Mouse (Mus musculus): ENCODE measurements around the gene Syt9. TPM values are rescaled to one million over a fixed set of nuclear protein-coding genes. Genes with fewer than 3 reads are reported as not detected.

Gene Syt9
- polyA plus RNA-seq, 1 experiment from 2014 or later, result 3.1 TPM

DNA sequence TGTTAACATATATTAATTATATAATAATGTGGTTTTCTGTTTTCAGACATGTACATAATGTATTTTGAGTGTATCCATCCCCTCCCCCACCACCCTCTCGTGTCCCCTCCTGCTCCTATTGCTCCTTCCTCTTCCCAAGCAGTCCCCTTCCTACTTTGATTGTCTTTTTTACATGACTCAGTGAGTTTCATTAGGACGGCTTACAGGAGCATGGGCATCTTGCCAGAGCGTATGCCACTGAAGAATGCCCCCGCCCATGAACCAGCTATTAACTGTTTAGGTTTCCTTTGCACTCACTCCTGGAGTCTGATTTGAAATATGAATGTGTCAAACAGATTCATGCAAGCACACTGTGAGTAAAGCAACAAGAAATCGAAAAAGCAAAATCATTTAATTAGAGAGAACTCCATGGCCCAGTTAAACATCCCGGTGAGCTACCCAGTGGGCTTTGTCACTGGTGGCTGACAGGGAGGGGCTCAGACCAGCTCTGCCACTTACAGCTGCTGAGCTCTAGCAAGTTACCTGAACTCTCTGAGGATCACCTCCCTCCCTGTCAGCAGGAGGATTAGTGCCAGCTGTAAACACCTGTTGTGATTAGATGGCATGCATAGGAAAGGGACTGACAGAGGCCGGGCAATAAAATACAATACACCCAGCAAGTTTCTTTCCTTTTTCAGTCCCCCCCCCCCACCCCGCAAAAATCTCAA, 146.3 kb downstream of the Syt9 start:
- Histone ChIP-seq H3K4me3 (replicated peaks) (no peak overlapping the region), H3K27ac (0 out of 2 replicates have a peak overlapping the region, but pooled peaks have one; percentile 2), H3K9me3 (no peaks in the 10 kb centered on the region), H3K9ac (replicated peaks) (no peak overlapping the region), H3K27me3 (no peaks in the 10 kb centered on the region), H3K4me2 (0 out of 2 replicates have a peak overlapping the region, but pooled peaks have one; percentile 15), H3K4me1 (replicated peaks) (peaks cover 20% of the 10 kb centered on the region), H3K36me3 (no peaks in the 10 kb centered on the region)
- 45% methylated on average over 8 of the region's 8 CpGs for WGBS
- peak; percentile 52; the same call in 1 of the 2 replicates for ATAC-seq (ENCODE audit: insufficient number of reproducible peaks, insufficient read depth, low FRiP score, low TSS enrichment, low read depth)

DNA sequence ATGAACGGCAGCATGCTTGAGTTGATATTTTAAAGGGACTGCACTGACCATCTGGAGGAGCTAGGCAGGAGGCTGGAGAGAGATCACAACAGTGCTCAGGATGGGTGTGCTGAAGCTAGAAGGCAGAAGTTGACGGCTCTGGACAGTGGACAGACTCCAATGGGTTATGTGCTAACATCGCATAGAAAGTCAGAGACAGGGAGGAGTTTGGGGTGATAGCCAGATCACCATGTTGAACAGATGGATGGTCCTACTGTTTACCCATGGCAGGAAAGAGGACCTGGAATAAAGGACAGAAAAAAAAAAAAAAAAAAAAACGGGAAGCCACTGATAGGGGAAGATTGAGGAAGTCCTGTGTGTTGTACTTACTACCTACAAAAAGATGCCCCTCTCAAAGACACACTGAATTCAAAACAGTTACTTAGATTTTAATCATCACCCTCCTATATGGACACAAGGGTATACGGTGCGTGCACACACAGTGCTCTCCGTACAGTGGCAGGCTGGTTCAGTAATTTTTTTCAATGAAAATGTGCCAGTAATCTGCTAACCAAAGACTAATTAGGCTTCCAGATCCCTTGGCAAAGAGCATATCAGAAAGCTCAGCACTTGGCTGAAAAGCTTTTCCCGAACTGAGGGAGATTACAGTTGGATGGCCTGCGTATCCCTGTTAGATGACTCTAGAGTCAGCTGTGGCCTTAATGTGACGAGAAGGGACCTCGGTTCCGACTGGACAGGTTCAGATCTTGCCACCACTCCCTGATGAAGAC, 148.9 kb downstream of the Syt9 start:
- Histone ChIP-seq H3K4me3 (replicated peaks) (no peak overlapping the region), H3K9ac (replicated peaks) (no peak overlapping the region), H3K4me2 (no peak overlapping the region), H3K27me3 (no peaks in the 10 kb centered on the region), H3K9me3 (no peaks in the 10 kb centered on the region), H3K4me1 (replicated peaks) (peaks cover 20% of the 10 kb centered on the region), H3K27ac (no peak overlapping the region), H3K36me3 (no peaks in the 10 kb centered on the region)
- WGBS, result 86% methylated on average over 12 of the region's 12 CpGs
- no peak for ATAC-seq (ENCODE audit: insufficient number of reproducible peaks, insufficient read depth, low FRiP score, low TSS enrichment, low read depth)

DNA sequence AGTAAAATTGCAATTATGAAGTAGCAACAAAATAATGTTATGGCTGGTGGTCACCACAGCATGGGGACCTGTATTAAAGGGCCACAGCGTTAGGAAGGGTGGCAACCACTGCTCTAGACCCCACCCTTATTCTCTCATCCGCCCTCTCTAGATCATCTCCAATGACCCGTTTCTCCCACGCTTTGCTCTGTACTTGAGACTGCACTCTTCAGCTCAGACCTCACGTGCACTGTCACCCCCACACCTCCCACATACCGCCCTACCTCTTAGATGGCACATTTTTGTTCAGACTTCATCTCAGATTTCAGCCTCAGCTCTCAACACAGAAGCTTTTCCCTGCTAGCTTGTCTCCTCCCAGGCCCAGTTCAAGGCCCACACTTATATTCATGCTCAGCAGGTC, 150.9 kb downstream of the Syt9 start:
- no peak overlapping the region for H3K9ac ChIP-seq (replicated peaks)
- H3K27ac ChIP-seq, result no peak overlapping the region
- peaks cover 13% of the 10 kb centered on the region for H3K4me1 ChIP-seq (replicated peaks)
- H3K27me3 ChIP-seq, result no peaks in the 10 kb centered on the region
- ATAC-seq (ENCODE audit: insufficient number of reproducible peaks, insufficient read depth, low FRiP score, low TSS enrichment, low read depth), result no peak
- no peaks in the 10 kb centered on the region for H3K36me3 ChIP-seq
- WGBS, result 84% methylated on average over 6 of the region's 6 CpGs
- no peak overlapping the region for H3K4me2 ChIP-seq
- H3K9me3 ChIP-seq, result no peaks in the 10 kb centered on the region
- H3K4me3 ChIP-seq (replicated peaks), result no peak overlapping the region

DNA sequence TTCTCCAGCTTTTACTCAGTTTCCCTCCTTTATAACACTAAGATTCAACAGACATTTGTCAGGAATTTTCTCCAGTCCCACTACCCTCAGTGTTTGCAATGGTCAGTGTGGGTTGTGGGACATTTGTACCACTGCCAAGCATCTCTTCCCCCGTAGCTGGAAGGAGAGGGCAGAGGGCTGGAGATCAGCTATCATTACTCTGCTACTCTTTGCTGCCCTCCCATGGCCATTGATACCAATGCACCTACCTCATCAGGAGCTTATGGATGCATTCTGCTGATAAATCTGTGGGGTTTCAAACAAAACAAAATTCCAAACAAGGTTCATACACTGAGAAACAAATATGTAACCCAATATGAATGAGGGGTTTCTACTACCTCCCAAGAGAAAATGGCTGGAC, 155.8 kb downstream of the Syt9 start:
- no peak for ATAC-seq (ENCODE audit: insufficient number of reproducible peaks, insufficient read depth, low FRiP score, low TSS enrichment, low read depth)
- H3K4me2 ChIP-seq, result no peak overlapping the region
- no peaks in the 10 kb centered on the region for H3K9me3 ChIP-seq
- H3K9ac ChIP-seq (replicated peaks), result no peak overlapping the region
- H3K4me3 ChIP-seq (replicated peaks), result no peak overlapping the region
- H3K27ac ChIP-seq, result no peak overlapping the region
- no peaks in the 10 kb centered on the region for H3K4me1 ChIP-seq (replicated peaks)
- no peaks in the 10 kb centered on the region for H3K27me3 ChIP-seq
- H3K36me3 ChIP-seq, result no peaks in the 10 kb centered on the region
- WGBS, result 15% methylated on average over 1 of the region's 1 CpGs

DNA sequence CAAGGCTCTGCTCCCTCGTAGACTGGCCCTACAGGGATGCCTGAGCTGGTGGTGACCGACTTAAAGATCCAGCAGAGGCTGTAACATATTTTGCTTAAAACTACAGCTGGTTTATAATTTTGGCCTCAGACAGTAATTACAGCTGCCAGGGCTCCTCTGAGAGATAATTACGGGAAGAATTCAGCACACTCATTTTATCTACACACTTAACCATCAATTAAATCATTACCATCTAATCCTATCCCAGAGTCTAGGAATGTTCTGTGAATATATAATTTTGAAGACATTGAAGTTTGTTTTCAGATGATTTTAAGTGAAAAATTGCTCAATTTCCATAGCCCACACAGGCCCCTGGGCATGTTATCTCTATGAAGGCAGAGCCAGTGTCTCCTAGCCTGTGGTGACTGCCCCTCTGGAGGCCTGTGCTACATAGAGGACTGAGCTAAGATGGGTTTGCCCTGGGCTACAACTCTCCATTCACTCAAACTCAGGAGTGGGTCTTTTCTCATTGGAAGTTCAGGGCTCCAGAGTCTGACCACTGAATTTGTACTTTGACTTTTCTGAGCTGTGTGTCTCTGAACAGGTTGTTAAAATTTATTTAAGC, 157.7 kb downstream of the Syt9 start:
- H3K9ac ChIP-seq (replicated peaks), result no peak overlapping the region
- no peak overlapping the region for H3K4me2 ChIP-seq
- 79% methylated on average over 3 of the region's 3 CpGs for WGBS
- no peak for ATAC-seq (ENCODE audit: insufficient number of reproducible peaks, insufficient read depth, low FRiP score, low TSS enrichment, low read depth)
- H3K9me3 ChIP-seq, result no peaks in the 10 kb centered on the region
- no peak overlapping the region for H3K27ac ChIP-seq
- H3K27me3 ChIP-seq, result no peaks in the 10 kb centered on the region
- no peak overlapping the region for H3K4me3 ChIP-seq (replicated peaks)
- no peaks in the 10 kb centered on the region for H3K36me3 ChIP-seq
- no peaks in the 10 kb centered on the region for H3K4me1 ChIP-seq (replicated peaks)

DNA sequence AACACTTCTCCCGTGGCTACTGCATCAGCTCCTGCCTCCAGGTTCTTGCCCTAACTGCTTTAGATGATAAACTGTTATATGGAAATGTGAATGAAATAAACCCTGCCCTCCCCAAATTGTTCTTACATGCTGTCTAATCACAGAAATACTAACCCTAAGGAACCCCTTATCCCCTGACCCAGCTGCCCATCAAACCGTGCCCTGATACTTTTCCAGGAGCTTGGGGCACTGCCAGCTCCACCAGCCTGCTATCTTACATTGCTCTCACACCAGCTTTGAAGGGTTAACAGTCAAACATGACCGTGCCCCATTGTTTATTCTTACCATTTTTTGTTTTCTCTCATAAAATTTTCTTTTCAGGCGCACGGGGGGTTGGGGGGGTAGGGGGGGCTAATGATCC, 158.8 kb downstream of the Syt9 start:
- Histone ChIP-seq H3K4me1 (replicated peaks) (no peaks in the 10 kb centered on the region), H3K9me3 (no peaks in the 10 kb centered on the region), H3K4me3 (replicated peaks) (no peak overlapping the region), H3K27ac (no peak overlapping the region), H3K9ac (replicated peaks) (no peak overlapping the region), H3K4me2 (no peak overlapping the region), H3K36me3 (no peaks in the 10 kb centered on the region), H3K27me3 (no peaks in the 10 kb centered on the region)
- WGBS, result 65% methylated on average over 5 of the region's 5 CpGs
- ATAC-seq (ENCODE audit: insufficient number of reproducible peaks, insufficient read depth, low FRiP score, low TSS enrichment, low read depth), result no peak

DNA sequence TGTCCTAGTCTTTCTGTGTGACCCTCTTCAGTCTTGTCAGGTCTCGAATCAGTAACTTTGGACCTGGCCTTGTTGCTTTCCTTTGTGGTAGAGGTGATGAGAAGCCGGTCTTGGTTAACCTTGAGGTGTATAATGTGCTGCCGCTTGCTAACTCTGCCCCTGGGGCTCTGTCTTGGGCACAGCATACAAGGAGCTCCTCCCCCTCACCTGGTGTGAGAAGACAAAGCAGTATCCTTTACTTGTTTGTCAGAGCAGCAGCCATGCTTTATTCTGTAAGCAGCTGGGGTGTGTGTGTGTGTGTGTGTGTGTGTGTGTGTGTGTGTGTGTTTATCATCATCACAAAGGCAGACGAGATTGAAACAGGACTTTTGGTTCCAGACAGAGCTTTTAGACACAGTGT, 164.8 kb downstream of the Syt9 start:
- ATAC-seq (ENCODE audit: insufficient number of reproducible peaks, insufficient read depth, low FRiP score, low TSS enrichment, low read depth), result no peak
- Histone ChIP-seq H3K27me3 (no peaks in the 10 kb centered on the region), H3K9me3 (0 out of 2 replicates have a peak, but pooled peaks cover 4% of the 10 kb centered on the region), H3K9ac (replicated peaks) (no peak overlapping the region), H3K36me3 (no peaks in the 10 kb centered on the region), H3K27ac (no peak overlapping the region), H3K4me3 (replicated peaks) (no peak overlapping the region), H3K4me2 (no peak overlapping the region), H3K4me1 (replicated peaks) (no peaks in the 10 kb centered on the region)
- 81% methylated on average over 4 of the region's 4 CpGs for WGBS

DNA sequence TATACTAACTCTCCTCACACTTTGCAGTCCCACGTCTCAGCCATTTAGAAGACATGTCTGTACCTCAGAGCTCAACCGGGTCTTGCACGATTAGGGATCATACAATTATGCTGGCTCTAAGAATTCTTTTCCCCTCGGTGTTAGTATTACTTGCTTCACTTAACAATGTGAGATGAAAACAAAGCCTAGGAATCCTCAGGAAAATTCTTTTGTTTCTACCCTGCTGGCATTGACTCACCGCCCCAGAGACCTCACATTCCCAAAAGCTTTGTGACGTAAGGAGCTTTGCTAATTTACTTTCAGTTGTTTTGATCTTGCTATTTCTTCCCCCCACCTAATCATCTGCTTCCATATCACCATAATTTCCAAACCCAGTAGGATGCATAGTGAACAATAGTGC, 166.0 kb downstream of the Syt9 start:
- H3K27ac ChIP-seq, result no peak overlapping the region

DNA sequence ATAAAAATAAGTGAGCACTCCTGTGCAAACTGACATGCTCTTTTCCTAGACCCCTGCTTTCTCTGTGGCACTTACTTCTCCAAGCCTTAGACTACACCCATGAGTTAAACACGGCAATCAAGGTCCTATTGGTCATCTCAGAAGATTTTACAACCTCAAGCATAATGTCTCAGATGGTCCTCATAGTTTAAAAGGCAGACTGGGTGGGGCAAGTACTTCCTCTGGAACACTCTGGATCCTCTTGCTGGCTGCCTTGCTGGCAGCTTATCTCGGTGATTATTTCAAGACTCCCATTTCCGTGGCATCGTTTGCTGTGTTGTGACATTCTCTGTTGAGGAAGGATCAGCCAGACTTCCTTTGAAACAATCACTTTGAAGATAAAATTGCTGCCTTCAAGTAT, 169.5 kb downstream of the Syt9 start:
- no peak overlapping the region for H3K9ac ChIP-seq (replicated peaks)
- no peaks in the 10 kb centered on the region for H3K36me3 ChIP-seq
- H3K4me3 ChIP-seq (replicated peaks), result no peak overlapping the region
- H3K9me3 ChIP-seq, result no peaks in the 10 kb centered on the region
- H3K4me1 ChIP-seq (replicated peaks), result no peaks in the 10 kb centered on the region
- no peak overlapping the region for H3K27ac ChIP-seq
- ATAC-seq (ENCODE audit: insufficient number of reproducible peaks, insufficient read depth, low FRiP score, low TSS enrichment, low read depth), result no peak
- no peak overlapping the region for H3K4me2 ChIP-seq
- 57% methylated on average over 4 of the region's 4 CpGs for WGBS
- no peaks in the 10 kb centered on the region for H3K27me3 ChIP-seq

More for the DNA sequence above, 166.0 kb downstream of the Syt9 start:
- H3K4me2 ChIP-seq, result no peak overlapping the region
- no peaks in the 10 kb centered on the region for H3K36me3 ChIP-seq
- H3K9me3 ChIP-seq, result 0 out of 2 replicates have a peak, but pooled peaks cover 4% of the 10 kb centered on the region
- H3K4me1 ChIP-seq (replicated peaks), result no peaks in the 10 kb centered on the region
- WGBS, result 79% methylated on average over 6 of the region's 6 CpGs
- no peak for ATAC-seq (ENCODE audit: insufficient number of reproducible peaks, insufficient read depth, low FRiP score, low TSS enrichment, low read depth)
- H3K27me3 ChIP-seq, result no peaks in the 10 kb centered on the region
- no peak overlapping the region for H3K4me3 ChIP-seq (replicated peaks)
- no peak overlapping the region for H3K9ac ChIP-seq (replicated peaks)

DNA sequence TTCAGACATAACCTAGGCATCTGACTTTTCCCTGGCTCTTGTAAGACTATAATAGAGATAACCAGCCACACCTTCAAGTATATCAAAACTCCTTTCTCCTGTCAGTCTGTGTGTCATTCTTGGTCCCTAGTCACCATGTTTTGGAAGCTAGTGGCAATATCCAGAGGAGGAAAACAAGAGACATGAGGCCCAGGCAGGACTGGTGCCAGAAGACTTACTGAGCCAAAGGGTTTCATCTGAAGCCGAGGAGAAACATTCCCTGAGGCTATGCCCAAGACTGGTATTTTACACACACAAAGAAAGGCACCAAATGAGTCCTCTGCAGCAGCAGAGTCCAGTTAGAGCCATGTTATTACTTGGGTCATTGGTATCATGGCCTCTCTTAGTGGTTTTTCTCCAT, 174.5 kb downstream of the Syt9 start:
- no peaks in the 10 kb centered on the region for H3K4me1 ChIP-seq (replicated peaks)
- 63% methylated on average over 1 of the region's 1 CpGs for WGBS
- H3K27me3 ChIP-seq, result no peaks in the 10 kb centered on the region
- H3K27ac ChIP-seq, result no peak overlapping the region
- no peak overlapping the region for H3K9ac ChIP-seq (replicated peaks)
- no peak overlapping the region for H3K4me3 ChIP-seq (replicated peaks)
- H3K9me3 ChIP-seq, result no peaks in the 10 kb centered on the region
- no peaks in the 10 kb centered on the region for H3K36me3 ChIP-seq
- no peak for ATAC-seq (ENCODE audit: insufficient number of reproducible peaks, insufficient read depth, low FRiP score, low TSS enrichment, low read depth)
- no peak overlapping the region for H3K4me2 ChIP-seq

DNA sequence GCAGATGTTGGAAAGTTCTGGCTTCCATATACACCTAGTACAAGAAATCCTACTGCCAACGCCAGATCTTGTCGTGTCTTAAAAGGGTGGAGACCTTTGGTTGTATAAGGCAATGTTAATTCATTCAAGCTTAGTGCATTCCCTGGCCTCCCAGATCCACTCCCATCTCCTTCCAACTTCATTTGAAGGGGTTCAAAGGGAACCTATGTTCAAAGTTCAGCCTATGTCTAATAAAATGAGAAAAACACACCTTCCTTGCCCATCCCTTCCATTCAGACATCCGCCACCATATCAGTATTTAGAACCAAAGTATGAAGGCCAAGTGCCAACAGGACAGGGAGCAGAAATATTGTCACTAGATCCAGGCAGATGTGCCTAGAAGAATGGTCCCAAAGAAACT, 177.3 kb downstream of the Syt9 start:
- ATAC-seq (ENCODE audit: insufficient number of reproducible peaks, insufficient read depth, low FRiP score, low TSS enrichment, low read depth), result no peak
- no peak overlapping the region for H3K4me2 ChIP-seq
- H3K4me3 ChIP-seq (replicated peaks), result no peak overlapping the region
- WGBS, result 92% methylated on average over 3 of the region's 3 CpGs
- H3K27ac ChIP-seq, result no peak overlapping the region
- H3K36me3 ChIP-seq, result no peaks in the 10 kb centered on the region
- H3K4me1 ChIP-seq (replicated peaks), result no peaks in the 10 kb centered on the region
- no peaks in the 10 kb centered on the region for H3K27me3 ChIP-seq
- no peak overlapping the region for H3K9ac ChIP-seq (replicated peaks)
- no peaks in the 10 kb centered on the region for H3K9me3 ChIP-seq
